Mouse (Mus musculus) forelimb bud, embryonic 11.5 days (tissue): ENCODE data around the gene Zp3.

Experiments used
- DNase-seq: peaks from one replicate; pipeline ENCODE4 v3.0.0-alpha.2; 2012; ENCODE audit warnings: low read depth, low spot score

Zp3 gene

GRCm38 (mm10) chr5:135979904-135980303 lies at the start of gene Zp3:
Zp3 (plus strand) TSS chr5:135980099.
- DNase-seq: no peak

GRCm38 (mm10) chr5:135931526-135931925 lies 48.4 kb upstream of the Zp3 start:
- no peak for DNase-seq

GRCm38 (mm10) chr5:135932359-135932758 lies 47.5 kb upstream of the Zp3 start:
- no peak for DNase-seq

GRCm38 (mm10) chr5:135933222-135933899 lies 46.5 kb upstream of the Zp3 start:
- DNase-seq: no peak

- DNase-seq: peak; percentile 35
Measured at GRCm38 (mm10) chr5:135933900-135934441, 45.9 kb upstream of the Zp3 start.

- DNase-seq: peak; percentile 97
Measured at GRCm38 (mm10) chr5:135934481-135935175, 45.3 kb upstream of the Zp3 start, which contains the start of gene Ywhag. Ywhag (minus strand) TSS chr5:135934616.

- DNase-seq: no peak
Measured at GRCm38 (mm10) chr5:135935176-135935523, 44.7 kb upstream of the Zp3 start.

GRCm38 (mm10) chr5:135935641-135936190 lies 44.2 kb upstream of the Zp3 start:
- no peak for DNase-seq

GRCm38 (mm10) chr5:135940587-135940986 lies 39.3 kb upstream of the Zp3 start:
- no peak for DNase-seq

GRCm38 (mm10) chr5:135942710-135943109 lies 37.2 kb upstream of the Zp3 start:
- no peak for DNase-seq

- DNase-seq: no peak
Measured at GRCm38 (mm10) chr5:135945916-135946408, 33.9 kb upstream of the Zp3 start.

- DNase-seq: no peak
Measured at GRCm38 (mm10) chr5:135946621-135947020, 33.3 kb upstream of the Zp3 start.

- no peak for DNase-seq
Measured at GRCm38 (mm10) chr5:135950710-135951412, 29.0 kb upstream of the Zp3 start.

GRCm38 (mm10) chr5:135951660-135952059 lies 28.2 kb upstream of the Zp3 start:
- DNase-seq: no peak

- no peak for DNase-seq
Measured at GRCm38 (mm10) chr5:135952830-135953229, 27.1 kb upstream of the Zp3 start.

GRCm38 (mm10) chr5:135956300-135957206 lies 23.3 kb upstream of the Zp3 start:
- DNase-seq: no peak

- DNase-seq: peak; percentile 97
Measured at GRCm38 (mm10) chr5:135957207-135957974, 22.5 kb upstream of the Zp3 start.

- no peak for DNase-seq
Measured at GRCm38 (mm10) chr5:135958367-135958766, 21.5 kb upstream of the Zp3 start.

GRCm38 (mm10) chr5:135959911-135960310 lies 20.0 kb upstream of the Zp3 start:
- no peak for DNase-seq
